Mouse (Mus musculus) lung, postnatal 0 days (tissue): Measurements from ENCODE around the gene Map4k2.

Experiments
- CTCF ChIP-seq: IDR thresholded peaks from 2 replicates; pipeline ENCODE4 v1.5.1; 2016; ENCODE audit warnings: antibody characterized with exemption, mild to moderate bottlenecking
- EP300 ChIP-seq: IDR thresholded peaks from 2 replicates; pipeline ENCODE4 v1.6.1; 2016; ENCODE audit warnings: antibody characterized with exemption, mild to moderate bottlenecking, control low read depth

DNA sequence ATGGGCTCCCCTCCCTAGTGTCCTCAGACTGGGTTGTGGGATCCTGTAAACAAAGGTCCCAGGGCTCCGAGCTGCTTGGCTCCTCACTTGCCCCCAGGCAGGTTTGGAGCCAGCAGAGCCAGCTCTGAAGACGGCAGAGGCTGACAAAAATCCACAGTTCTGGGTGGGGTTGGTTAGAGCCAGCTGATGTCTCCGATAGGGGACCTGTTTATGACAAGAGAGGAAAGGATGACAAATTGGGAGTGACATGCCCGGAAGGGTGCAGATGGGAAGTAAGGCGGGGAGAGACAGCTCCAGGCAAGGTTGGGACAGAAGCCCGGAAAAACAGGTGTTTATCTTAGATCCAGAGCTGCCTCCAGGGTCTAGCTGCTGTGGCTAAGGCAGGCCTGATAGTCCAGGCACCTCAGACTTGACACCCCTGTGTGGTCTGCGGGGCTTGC is 40.5 kb upstream of the Map4k2 start:
- no peak for TF ChIP-seq CTCF
- TF ChIP-seq EP300: peak; percentile 96
